Mouse (Mus musculus): Measurements from ENCODE around the gene Mtus2. TPM values are rescaled to one million over a fixed set of nuclear protein-coding genes. Genes with fewer than 3 reads are reported as not detected.

Gene Mtus2
- polyA plus RNA-seq, 1 experiment = 1.7 TPM

- H3K27ac ChIP-seq (ENCODE audit: insufficient read depth, low read depth, low read length) = no peak overlapping the region
- no peak overlapping the region for H3K4me3 ChIP-seq (ENCODE audit: insufficient read depth, low read length)
- H3K4me1 ChIP-seq (ENCODE audit: control insufficient read depth, insufficient read depth, low read length) = no peaks in the 10 kb centered on the region
- TF ChIP-seq CTCF (IDR thresholded peaks at IDR 0.05; ENCODE audit: low read depth, low read length) = no peak
- no peak for TF ChIP-seq POLR2A (IDR thresholded peaks at IDR 0.05; ENCODE audit: borderline replicate concordance, low read depth, low read length)
Observed at GRCm38 (mm10) chr5:148090191-148090821, 133.2 kb downstream of the Mtus2 start.

- no peak for TF ChIP-seq CTCF (IDR thresholded peaks at IDR 0.05; ENCODE audit: low read depth, low read length)
- TF ChIP-seq POLR2A (IDR thresholded peaks at IDR 0.05; ENCODE audit: borderline replicate concordance, low read depth, low read length) = no peak
- Histone ChIP-seq H3K4me1 (ENCODE audit: control insufficient read depth, insufficient read depth, low read length) (no peaks in the 10 kb centered on the region), H3K4me3 (ENCODE audit: insufficient read depth, low read length) (no peak overlapping the region), H3K27ac (ENCODE audit: insufficient read depth, low read depth, low read length) (no peak overlapping the region)
Observed at GRCm38 (mm10) chr5:148094640-148095039, 137.5 kb downstream of the Mtus2 start.

- H3K4me3 ChIP-seq (ENCODE audit: insufficient read depth, low read length) = no peak overlapping the region
- TF ChIP-seq CTCF (IDR thresholded peaks at IDR 0.05; ENCODE audit: low read depth, low read length) (no peak), POLR2A (IDR thresholded peaks at IDR 0.05; ENCODE audit: borderline replicate concordance, low read depth, low read length) (no peak)
Observed at GRCm38 (mm10) chr5:148099356-148099755, 142.2 kb downstream of the Mtus2 start.

GRCm38 (mm10) chr5:148107324-148107723 lies 150.2 kb downstream of the Mtus2 start:
- Histone ChIP-seq H3K27ac (ENCODE audit: insufficient read depth, low read depth, low read length) (no peak overlapping the region), H3K4me3 (ENCODE audit: insufficient read depth, low read length) (no peak overlapping the region), H3K4me1 (ENCODE audit: control insufficient read depth, insufficient read depth, low read length) (no peaks in the 10 kb centered on the region)
- TF ChIP-seq CTCF (IDR thresholded peaks at IDR 0.05; ENCODE audit: low read depth, low read length) (no peak), POLR2A (IDR thresholded peaks at IDR 0.05; ENCODE audit: borderline replicate concordance, low read depth, low read length) (no peak)

More at GRCm38 (mm10) chr5:148099356-148099755, 142.2 kb downstream of the Mtus2 start:
- no peaks in the 10 kb centered on the region for H3K4me1 ChIP-seq (ENCODE audit: control insufficient read depth, insufficient read depth, low read length)
- H3K27ac ChIP-seq (ENCODE audit: insufficient read depth, low read depth, low read length) = no peak overlapping the region

GRCm38 (mm10) chr5:148107890-148108289 lies 150.8 kb downstream of the Mtus2 start:
- H3K4me1 ChIP-seq (ENCODE audit: control insufficient read depth, insufficient read depth, low read length) = no peaks in the 10 kb centered on the region
- H3K27ac ChIP-seq (ENCODE audit: insufficient read depth, low read depth, low read length) = no peak overlapping the region
- H3K4me3 ChIP-seq (ENCODE audit: insufficient read depth, low read length) = no peak overlapping the region
- no peak for TF ChIP-seq CTCF (IDR thresholded peaks at IDR 0.05; ENCODE audit: low read depth, low read length)
- no peak for TF ChIP-seq POLR2A (IDR thresholded peaks at IDR 0.05; ENCODE audit: borderline replicate concordance, low read depth, low read length)

GRCm38 (mm10) chr5:148108314-148108713 lies 151.2 kb downstream of the Mtus2 start:
- no peak overlapping the region for H3K27ac ChIP-seq (ENCODE audit: insufficient read depth, low read depth, low read length)
- no peaks in the 10 kb centered on the region for H3K4me1 ChIP-seq (ENCODE audit: control insufficient read depth, insufficient read depth, low read length)
- TF ChIP-seq POLR2A (IDR thresholded peaks at IDR 0.05; ENCODE audit: borderline replicate concordance, low read depth, low read length) (no peak), CTCF (IDR thresholded peaks at IDR 0.05; ENCODE audit: low read depth, low read length) (no peak)
- H3K4me3 ChIP-seq (ENCODE audit: insufficient read depth, low read length) = no peak overlapping the region

GRCm38 (mm10) chr5:148115207-148115817 lies 158.2 kb downstream of the Mtus2 start:
- no peak for TF ChIP-seq POLR2A (IDR thresholded peaks at IDR 0.05; ENCODE audit: borderline replicate concordance, low read depth, low read length)
- no peak for TF ChIP-seq CTCF (IDR thresholded peaks at IDR 0.05; ENCODE audit: low read depth, low read length)
- no peak overlapping the region for H3K4me3 ChIP-seq (ENCODE audit: insufficient read depth, low read length)

GRCm38 (mm10) chr5:148124354-148124753 lies 167.2 kb downstream of the Mtus2 start:
- H3K4me1 ChIP-seq (ENCODE audit: control insufficient read depth, insufficient read depth, low read length) = no peaks in the 10 kb centered on the region
- H3K4me3 ChIP-seq (ENCODE audit: insufficient read depth, low read length) = no peak overlapping the region
- H3K27ac ChIP-seq (ENCODE audit: insufficient read depth, low read depth, low read length) = no peak overlapping the region
- TF ChIP-seq POLR2A (IDR thresholded peaks at IDR 0.05; ENCODE audit: borderline replicate concordance, low read depth, low read length) = no peak

More at GRCm38 (mm10) chr5:148115207-148115817, 158.2 kb downstream of the Mtus2 start:
- H3K4me1 ChIP-seq (ENCODE audit: control insufficient read depth, insufficient read depth, low read length) = no peaks in the 10 kb centered on the region
- no peak overlapping the region for H3K27ac ChIP-seq (ENCODE audit: insufficient read depth, low read depth, low read length)

GRCm38 (mm10) chr5:148130691-148131457 lies 173.8 kb downstream of the Mtus2 start:
- TF ChIP-seq CTCF (IDR thresholded peaks at IDR 0.05; ENCODE audit: low read depth, low read length) = no peak
- TF ChIP-seq POLR2A (IDR thresholded peaks at IDR 0.05; ENCODE audit: borderline replicate concordance, low read depth, low read length) = no peak
- no peak overlapping the region for H3K4me3 ChIP-seq (ENCODE audit: insufficient read depth, low read length)
- H3K27ac ChIP-seq (ENCODE audit: insufficient read depth, low read depth, low read length) = no peak overlapping the region
- H3K4me1 ChIP-seq (ENCODE audit: control insufficient read depth, insufficient read depth, low read length) = no peaks in the 10 kb centered on the region

All from bone marrow macrophage, adult 2 months (primary cell).